Mouse (Mus musculus) macrophage (primary cell): ENCODE measurements around the gene Slc5a8. TPM values are rescaled to one million over a fixed set of nuclear protein-coding genes. Genes with fewer than 3 reads are reported as not detected.

Source experiments
- H3K27ac ChIP-seq: fragments of 350-480 bp; formaldehyde crosslinking; 2 replicates; pipeline ENCODE4 v1.9.0; 2021
- H3K36me3 ChIP-seq: fragments of 350-480 bp; formaldehyde crosslinking; 2 replicates; pipeline ENCODE4 v1.9.0; 2021; ENCODE audit errors: inconsistent target
- H3K4me3 ChIP-seq: fragments of 350-480 bp; formaldehyde crosslinking; 2 replicates; pipeline ENCODE4 v1.9.0; 2021; ENCODE audit errors: inconsistent target
- H3K79me2 ChIP-seq: fragments of 350-480 bp; formaldehyde crosslinking; 2 replicates; pipeline ENCODE4 v1.9.0; 2021; ENCODE audit errors: inconsistent target
- WGBS: methylation state at CpG from one replicate; pipeline ENCODE4 v1.1.7; 2026; ENCODE audit warnings: inconsistent platforms; ENCODE audit not compliant: missing documents; 5-methylcytosine and 5-hydroxymethylcytosine counted together
- polyA plus RNA-seq: library from polyadenylated mRNA; stranded (reverse); fragments of 250-400 nt; gene quantifications from 3 replicates; pipeline ENCODE4 v1.2.4, GENCODE M21; 2018; ENCODE audit warnings: inconsistent platforms

Gene Slc5a8
- polyA plus RNA-seq, 1 experiment from 2014 or later, result not detected

GRCm38 (mm10) chr10:88897032-88897431, 11.2 kb downstream of the Slc5a8 start:
- Histone ChIP-seq H3K27ac (no peak overlapping the region), H3K79me2 (no peaks in the 10 kb centered on the region), H3K36me3 (no peaks in the 10 kb centered on the region), H3K4me3 (no peak overlapping the region)
- WGBS, result 88% methylated on average over 6 of the region's 6 CpGs

DNA sequence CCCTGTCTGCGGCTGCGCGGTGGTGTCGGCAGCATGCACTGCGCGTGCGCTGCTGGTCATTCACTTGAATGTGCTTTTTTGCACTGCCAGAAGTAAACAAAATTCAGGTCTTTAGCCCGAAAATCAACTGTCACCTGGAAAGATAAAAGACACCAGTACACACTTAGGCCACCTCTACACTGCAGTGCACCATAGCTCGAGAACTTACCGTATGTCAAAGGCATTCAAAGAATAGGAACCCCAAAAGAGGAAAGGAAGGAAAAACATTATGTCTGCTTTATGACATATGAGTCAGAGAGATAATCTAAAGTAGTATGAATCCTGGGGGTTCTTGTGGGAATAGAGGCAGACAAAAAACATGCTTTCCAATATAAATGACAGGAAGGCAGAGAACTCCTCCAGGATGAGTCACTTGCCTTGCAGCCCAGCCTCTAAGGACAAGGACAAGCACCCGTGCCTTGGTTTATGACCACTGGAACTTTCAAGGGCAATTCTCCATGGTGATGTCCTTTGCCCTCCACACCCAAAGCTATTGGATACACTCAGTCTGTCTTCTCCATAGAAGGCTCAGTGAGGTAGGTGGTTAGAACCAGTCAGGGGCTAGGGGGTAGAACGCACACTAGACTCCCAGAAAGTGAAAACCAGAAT, 64.0 kb downstream of the Slc5a8 start:
- Histone ChIP-seq H3K4me3 (no peak overlapping the region), H3K79me2 (no peaks in the 10 kb centered on the region)
- WGBS, result 90% methylated on average over 12 of the region's 12 CpGs

GRCm38 (mm10) chr10:88950297-88950653, 64.5 kb downstream of the Slc5a8 start:
- no peaks in the 10 kb centered on the region for H3K79me2 ChIP-seq
- no peak overlapping the region for H3K4me3 ChIP-seq
- no peaks in the 10 kb centered on the region for H3K36me3 ChIP-seq
- WGBS, result 71% methylated on average over 4 of the region's 4 CpGs
- no peak overlapping the region for H3K27ac ChIP-seq

More for the DNA sequence above, 64.0 kb downstream of the Slc5a8 start:
- no peaks in the 10 kb centered on the region for H3K36me3 ChIP-seq
- H3K27ac ChIP-seq, result no peak overlapping the region

GRCm38 (mm10) chr10:88960791-88961190, 75.0 kb downstream of the Slc5a8 start:
- Histone ChIP-seq H3K79me2 (no peaks in the 10 kb centered on the region), H3K27ac (no peak overlapping the region), H3K4me3 (no peak overlapping the region), H3K36me3 (no peaks in the 10 kb centered on the region)
- WGBS, result 76% methylated on average over 5 of the region's 5 CpGs

DNA sequence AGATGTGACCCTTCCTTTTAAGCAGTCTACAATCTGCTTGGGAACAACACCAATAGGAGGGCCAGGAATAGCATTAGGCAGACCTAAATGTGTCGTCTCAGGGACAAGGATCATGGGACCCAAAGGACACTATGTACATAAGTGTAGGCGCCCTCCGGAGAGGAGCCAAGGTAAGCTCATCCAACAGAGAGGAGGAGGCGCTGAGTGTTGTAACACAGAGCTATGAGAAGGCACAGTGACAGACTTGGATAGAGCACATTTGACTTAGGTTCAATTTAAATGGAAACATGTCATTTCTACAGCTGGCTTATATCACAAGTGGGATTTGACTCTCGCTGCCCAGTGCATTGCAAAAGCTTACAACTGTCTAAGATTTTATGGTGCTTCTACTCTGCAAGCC, 82.8 kb downstream of the Slc5a8 start:
- Histone ChIP-seq H3K36me3 (no peaks in the 10 kb centered on the region), H3K79me2 (no peaks in the 10 kb centered on the region), H3K27ac (no peak overlapping the region), H3K4me3 (no peak overlapping the region)
- WGBS, result 95% methylated on average over 5 of the region's 5 CpGs

- 81% methylated on average over 7 of the region's 7 CpGs for WGBS
- Histone ChIP-seq H3K79me2 (no peaks in the 10 kb centered on the region), H3K36me3 (no peaks in the 10 kb centered on the region), H3K27ac (no peak overlapping the region), H3K4me3 (no peak overlapping the region)
Measured at GRCm38 (mm10) chr10:88970951-88971725, 85.3 kb downstream of the Slc5a8 start.

DNA sequence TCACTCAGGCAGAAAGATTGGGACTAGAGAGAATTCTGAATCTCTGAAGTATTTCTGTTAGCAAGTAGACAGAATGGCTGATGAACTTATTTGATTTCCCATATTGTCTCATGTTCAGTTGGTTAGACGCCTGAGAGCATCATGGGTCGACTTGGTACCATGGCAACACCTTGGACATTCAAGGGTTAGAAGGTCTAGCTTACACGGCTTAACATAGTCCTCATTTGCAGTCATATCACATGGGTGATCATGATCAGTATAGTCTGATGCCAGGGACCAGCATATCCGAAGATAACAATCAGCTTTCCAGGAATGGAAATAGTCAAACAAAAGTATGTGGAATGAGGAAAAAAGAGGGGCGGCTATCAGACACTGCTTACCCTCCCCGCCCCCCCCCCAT, 93.1 kb downstream of the Slc5a8 start:
- Histone ChIP-seq H3K79me2 (no peaks in the 10 kb centered on the region), H3K36me3 (no peaks in the 10 kb centered on the region), H3K4me3 (no peak overlapping the region), H3K27ac (no peak overlapping the region)
- 84% methylated on average over 5 of the region's 6 CpGs for WGBS

Other genes with a start within 250 kb of the Slc5a8 start
- gene Spic, start 201.0 kb upstream of the Slc5a8 start, polyA plus RNA-seq, result 3.8 to 31.2 TPM (median 11.1 TPM) in 3 replicates
- gene Arl1, start 155.1 kb upstream of the Slc5a8 start, polyA plus RNA-seq, result 107 to 119 TPM (median 109 TPM) in 3 replicates
- 6.6 to 23.2 TPM (median 9.2 TPM) in 3 replicates for gene Utp20, start 59.2 kb upstream of the Slc5a8 start, polyA plus RNA-seq